18 mouse cellular contexts compared by ENCODE assay signal in genomic region chr1:161145611-161146010, GRCm38 (mm10). TPM values are rescaled to one million over a fixed set of nuclear protein-coding genes. Genes with fewer than 3 reads are reported as not detected.
A peak's percentile ranks its signal among the peaks of the same experiment; 100 is the strongest.
DNase-seq lines count a peak whose midpoint lies in the region.
"Not testable (repeated sequence)": the region's sequence is repeated elsewhere in the genome, so short reads cannot be mapped to it uniquely, and the experiment has no call there.
"Had no signal": no experiment of that assay in that cellular context is flagged by ENCODE, and none has a peak within 500 bp of the region (broad histone marks: within the 10 kb centered on the region; RNA-seq: fewer than 3 reads in every experiment).

No protein-coding gene starts in this region.

- DNase-seq in ES-CJ7 (ENCODE audit: low read depth, low spot score) (peak; percentile 76), R1 (ENCODE audit: low read depth, low spot score) (peak; percentile 90), ZHBTc4 (ENCODE audit: low read depth, low spot score) (peak; percentile 74)
- DNase-seq in brain, adult 2 months (ENCODE audit: low read depth, low spot score), result peak; percentile 40
- DNase-seq in left cerebral cortex, postnatal 14 days (ENCODE audit: low spot score in 2 of 2), result peak; percentile 6 to 13
- peak; percentile 3 for DNase-seq in telencephalon, adult 2 months (ENCODE audit: low read depth, low spot score)

- intact Hi-C loops in left cerebral cortex, postnatal 14 days (cut with DNase I), result not testable (repeated sequence)

RNA-seq across cellular contexts. Expression of gene Ankrd45, which starts 3.1 kb away (rescaled TPM):
- total RNA-seq in left cerebral cortex, postnatal 14 days (2021), result 10 to 100 TPM; 37.0 to 39.0 TPM
- total RNA-seq: CH12.LX, MEL had no signal

RNA-seq across cellular contexts. Expression of gene Tex50, which starts 13.5 kb away (rescaled TPM):
- not detected for total RNA-seq in left cerebral cortex, postnatal 14 days (2021)
- total RNA-seq: adrenal gland, adult 18-20 months; adrenal gland, adult 2 months; adrenal gland, adult 8-10 months; adrenal gland, postnatal 10 days; adrenal gland, postnatal 14 days; adrenal gland, postnatal 25 days; adrenal gland, postnatal 36 days; adrenal gland, postnatal 4 days; CH12.LX; ES-E14; G1E; MEL had no signal

RNA-seq across cellular contexts. Expression of gene Klhl20, which starts 14.3 kb away (rescaled TPM):
- 10 to 100 TPM; 17.6 to 18.1 TPM for total RNA-seq in left cerebral cortex, postnatal 14 days (2021)

Comparison
In these comparisons a context has a peak if more than half of its experiments do, and no peak if none do; other contexts are left out.
1. Peak in every context shown above with its lines: DNase-seq.
2. DNase-seq: peak in every context shown above with its lines; median percentile 90 in R1; 76 in ES-CJ7; 74 in ZHBTc4; 40 in brain, adult 2 months; 10 in left cerebral cortex, postnatal 14 days; 3 in telencephalon, adult 2 months.